Mouse (Mus musculus) layer of hippocampus, postnatal 14 days (tissue): ENCODE measurements around the gene Polk. TPM values are rescaled to one million over a fixed set of nuclear protein-coding genes. Genes with fewer than 3 reads are reported as not detected.

Experiments used
- DNase-seq, 2 experiments: peaks; one replicate each; pipeline ENCODE4 v3.0.0; 2021 to 2022; ENCODE audit warnings: low spot score in 2 of 2, mixed read lengths in 1 of 2
- total RNA-seq, 2 experiments: library from RNA; stranded (reverse); gene quantifications; 2 replicates each; pipeline ENCODE4 v1.2.3; 2021

Polk gene
- total RNA-seq, 2 experiments from 2014 or later = 10.4 to 11.4 TPM

DNA sequence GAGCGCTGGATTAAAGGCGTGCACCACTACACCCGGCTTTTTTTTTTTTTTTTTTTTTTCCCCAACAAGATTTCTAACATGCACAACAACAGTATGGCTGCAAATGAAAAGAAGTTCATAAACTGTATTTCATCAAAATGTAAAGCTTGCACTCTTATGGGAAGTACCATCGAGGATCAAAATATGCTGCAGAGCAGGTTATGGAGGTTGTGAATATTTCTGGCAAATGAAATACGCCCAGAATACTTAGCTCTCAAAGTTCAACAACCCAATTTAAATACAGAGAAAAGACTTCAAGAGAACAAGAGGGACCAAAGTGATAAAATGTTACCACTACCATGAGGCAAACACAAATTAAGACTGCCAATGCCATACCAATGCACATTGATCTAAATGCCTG, 73.7 kb downstream of the Polk start:
- no peak for DNase-seq

DNA sequence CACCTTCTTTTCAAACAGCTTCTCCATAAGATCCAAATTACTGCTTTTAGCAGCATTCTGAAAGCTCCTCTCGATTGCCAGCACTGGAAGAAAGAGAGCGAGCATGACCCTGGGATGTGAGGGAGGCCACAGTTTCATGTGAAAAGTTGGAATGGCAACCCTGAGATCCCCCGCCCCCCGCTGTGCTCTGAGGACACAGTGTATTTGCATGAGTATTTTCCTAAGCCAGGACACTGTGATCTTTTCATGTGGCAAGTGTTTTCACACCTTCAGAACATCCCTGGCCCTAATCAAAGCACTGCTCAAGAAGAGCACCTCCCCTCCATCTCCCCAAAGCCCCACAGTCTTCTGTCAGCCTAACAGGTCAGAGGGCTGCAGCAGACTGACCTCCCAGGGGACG, 77.1 kb downstream of the Polk start:
- no peak for DNase-seq

DNA sequence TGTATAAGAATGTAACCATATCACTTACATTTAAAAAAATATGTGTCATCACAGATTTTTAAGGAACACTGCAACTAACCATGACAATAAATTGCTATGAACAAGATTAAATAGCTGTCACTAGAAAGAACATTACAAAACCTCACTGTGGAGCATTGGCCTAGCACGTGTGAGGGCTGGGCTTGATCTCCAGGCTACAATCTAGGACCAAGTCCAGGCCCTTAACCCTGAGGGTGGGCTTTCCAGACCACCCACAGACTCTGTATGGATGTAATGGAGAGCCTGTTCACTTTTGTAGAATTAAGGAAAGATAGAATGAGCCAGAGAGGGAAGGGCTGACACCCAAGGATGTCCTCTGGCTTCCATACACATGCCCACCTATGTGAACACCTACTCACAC, 79.7 kb downstream of the Polk start:
- DNase-seq = no peak

DNA sequence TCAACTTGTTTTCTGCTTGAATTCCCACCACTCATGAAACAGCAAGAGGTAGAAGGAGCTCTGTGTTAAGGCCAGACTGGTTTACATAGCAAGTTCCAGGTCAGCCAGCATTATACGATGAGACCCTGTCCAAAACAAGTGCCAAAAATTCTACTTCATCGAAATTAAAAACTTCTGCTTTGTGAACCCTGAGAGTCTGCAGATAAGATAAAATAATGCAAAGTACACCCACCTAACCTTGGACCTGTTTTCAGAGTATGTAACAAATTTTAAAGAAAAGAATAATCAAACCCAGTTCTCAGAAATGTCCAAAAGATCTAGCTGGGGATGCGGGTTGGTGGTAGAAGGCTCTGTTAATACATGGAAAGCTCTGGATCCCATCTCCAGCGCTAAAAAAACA, 83.8 kb downstream of the Polk start:
- DNase-seq = no peak

DNA sequence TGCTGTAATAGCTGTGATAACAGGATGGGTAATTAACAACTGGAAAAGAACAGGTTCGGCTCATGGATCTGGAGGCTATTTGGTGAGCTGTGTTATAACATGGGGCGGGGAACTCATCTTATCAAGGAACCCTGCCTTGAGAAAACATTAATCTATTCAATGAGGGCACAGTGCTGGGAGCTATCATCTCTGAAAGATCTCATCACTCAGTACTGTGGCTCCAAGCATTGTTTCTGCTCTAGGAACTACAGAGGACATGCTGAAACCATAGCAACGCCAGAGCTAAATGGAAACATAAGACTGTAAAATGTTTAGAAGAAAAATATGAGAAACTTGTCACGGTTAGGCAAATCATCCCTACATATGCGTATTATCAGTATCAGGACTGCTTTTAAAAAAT, 84.4 kb downstream of the Polk start:
- no peak for DNase-seq

DNA sequence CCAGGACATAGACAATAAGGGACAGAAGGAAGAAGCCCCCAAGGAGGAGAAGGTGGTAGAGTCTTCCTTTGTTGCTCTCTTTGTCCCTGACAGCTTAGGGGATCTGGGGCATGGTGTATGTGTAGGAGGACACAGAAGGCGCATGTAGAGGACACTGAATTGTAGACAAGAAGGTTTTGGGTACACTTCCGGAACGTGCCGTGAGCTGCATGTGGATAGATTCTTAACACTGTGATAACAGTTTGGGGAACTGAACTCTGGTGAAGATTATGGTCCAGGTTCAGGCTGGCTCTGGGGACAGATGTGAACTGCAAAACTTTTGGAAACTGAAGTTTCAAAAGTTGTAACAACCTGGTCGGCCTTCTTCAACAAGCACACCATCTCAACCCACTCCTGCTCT, 84.8 kb downstream of the Polk start:
- DNase-seq = no peak

DNA sequence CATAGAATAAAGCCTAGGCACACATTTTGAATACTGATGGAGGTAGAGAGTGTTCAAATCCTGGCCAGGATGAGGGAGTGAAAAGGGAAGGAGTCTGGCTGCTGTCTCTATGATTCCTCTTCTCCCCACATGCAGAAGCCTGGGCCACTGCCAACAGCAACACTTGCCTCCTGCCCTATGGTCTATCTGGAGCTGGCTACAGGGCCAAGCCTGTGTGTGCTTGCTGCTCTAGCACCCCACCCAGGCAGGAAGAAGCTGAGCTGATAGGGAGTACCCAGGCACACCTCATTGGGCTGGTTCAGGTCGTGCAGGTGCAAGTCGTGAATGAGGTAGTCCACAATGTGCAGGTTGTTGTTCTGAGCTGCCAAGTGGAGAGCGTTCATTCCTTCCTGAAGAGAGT, 88.1 kb downstream of the Polk start:
- no peak for DNase-seq

DNA sequence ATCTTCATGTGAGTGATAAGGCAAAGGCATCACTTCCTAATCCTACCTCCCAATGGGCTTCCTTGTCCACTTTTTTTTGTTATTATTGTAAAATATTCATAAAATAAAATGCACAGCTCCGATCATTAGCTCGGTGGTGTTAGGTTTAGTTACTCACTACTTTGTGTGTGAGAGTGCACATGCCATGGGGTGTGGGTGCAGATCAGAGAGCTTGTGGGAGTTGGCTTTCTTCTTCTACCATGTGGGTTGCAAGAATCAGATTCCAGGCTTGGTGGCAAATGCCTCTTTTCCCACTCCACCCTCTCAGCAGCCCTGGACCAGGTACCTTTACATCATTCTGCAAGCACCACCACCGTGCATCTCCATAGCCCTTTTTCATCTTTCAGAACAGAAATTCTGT, 89.8 kb downstream of the Polk start:
- DNase-seq = no peak

DNA sequence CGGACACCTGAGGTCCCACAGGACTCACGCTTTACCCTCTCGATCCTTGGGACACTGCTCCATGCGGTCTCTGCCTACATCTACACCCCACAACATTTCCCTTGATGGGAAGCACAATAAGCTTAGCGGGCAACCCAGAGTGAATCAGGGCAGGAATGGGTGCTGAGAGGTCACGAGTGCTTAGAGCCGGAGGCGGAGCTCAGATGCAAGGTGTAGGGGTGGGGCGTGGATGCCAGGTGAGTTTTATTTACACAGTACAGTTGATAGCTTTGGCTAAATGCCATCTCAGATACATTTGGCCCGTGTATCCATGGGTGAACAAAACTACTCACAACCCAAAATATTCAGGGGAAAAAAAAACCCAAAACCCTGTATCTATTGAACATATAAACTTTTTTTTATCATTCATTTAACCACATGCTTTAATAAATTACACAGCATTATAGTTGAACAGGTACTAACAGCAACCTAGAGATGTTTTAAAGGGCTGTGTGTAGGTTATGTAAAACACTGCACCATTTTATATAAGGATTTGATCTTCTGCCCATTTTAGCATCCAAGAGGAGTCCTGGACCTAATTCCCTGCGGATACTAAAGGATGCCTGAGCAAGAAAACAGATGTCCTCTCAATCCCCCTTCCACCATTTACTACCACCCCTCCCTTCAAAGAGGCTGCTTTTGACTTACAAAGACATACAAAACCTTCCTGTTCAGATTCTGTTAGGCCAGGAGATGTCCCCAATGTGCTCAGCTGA, 90.8 kb downstream of the Polk start:
- DNase-seq = no peak

DNA sequence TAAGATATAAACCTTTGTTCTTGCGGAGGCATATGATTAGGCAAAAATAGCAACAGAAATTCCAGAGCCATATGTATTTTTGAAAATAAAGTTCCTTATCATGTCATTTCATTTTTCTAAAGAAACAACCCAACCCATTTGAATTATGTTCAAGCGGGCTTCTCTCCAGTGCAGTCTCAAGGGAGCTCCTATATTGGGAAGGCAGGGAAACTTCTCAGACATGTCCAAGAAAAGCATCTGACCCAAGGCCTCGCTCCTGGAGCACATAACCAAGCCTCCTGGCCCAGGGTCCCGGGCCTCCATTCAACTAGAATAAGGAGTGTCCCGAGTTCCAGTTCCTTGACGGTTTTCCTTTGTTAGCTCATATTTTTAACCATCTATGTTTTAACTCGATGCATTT, 91.5 kb downstream of the Polk start:
- DNase-seq = no peak

DNA sequence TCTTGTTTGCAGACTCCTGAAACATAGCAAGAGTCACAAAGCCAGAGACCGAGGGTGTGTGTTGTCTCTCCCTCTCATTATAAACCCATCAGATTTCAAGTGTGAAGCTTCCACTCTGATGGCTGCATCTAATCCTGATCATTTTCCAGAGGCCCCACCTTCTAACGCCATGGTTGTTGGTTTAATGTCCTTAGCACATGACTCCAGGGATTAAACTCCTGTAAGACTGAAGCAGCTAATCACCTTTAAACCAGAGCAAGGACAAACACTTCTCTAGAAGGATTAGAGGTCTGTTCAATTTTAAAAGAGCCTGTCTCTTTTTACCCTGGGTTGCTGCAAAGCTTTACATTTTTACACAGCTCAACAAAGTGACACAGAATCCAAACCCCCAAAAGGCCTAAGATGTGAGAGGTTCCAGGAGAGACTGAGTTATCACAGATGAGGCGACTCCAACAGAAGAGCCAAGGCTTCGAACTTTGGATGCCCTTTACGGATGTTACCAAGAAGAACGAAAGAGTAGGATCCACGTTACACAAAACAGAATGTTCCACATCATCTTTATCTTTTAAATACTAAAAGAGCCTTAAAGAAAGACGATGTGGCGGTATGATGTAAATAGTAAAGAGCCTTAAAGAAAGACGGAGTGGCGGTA, 92.0 kb downstream of the Polk start:
- no peak for DNase-seq

DNA sequence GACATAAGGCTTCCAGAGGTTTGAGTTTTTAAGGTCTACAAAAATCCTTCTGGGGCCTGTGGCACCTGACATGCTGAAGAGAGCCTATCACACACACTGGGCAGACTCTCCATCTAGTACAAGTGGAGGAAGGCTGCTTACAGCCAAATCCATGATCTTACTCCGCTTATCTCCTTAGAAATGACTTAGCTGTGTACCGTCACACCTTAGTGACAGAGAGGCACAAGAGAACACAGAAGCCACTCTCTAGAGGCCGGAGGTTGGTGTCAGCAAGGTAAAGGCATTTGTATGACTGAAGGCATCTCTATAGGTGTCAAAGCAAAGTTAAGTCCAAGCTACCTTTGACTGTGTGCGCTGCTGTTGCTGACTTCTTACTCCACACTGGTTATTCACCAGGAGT, 101.9 kb downstream of the Polk start:
- no peak for DNase-seq

DNA sequence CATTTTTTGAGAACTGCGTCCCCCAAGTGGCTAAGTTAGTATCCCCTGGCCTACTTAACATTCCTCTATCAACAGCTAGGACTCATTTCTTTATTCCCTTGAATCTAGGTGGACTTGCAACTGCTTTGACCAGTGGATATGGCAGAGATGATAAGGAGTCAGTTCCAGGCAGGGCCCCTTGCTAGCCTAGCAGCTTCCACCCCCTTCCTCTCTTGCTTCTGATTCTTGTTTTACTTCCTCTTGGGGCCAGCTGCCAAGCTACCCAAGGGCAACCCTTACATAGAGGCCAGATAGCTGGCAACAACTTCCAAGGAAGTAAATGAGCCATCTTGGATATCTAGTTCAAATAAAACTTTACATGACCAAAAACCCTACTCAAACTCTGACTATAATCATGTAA, 105.5 kb downstream of the Polk start:
- DNase-seq = no peak

DNA sequence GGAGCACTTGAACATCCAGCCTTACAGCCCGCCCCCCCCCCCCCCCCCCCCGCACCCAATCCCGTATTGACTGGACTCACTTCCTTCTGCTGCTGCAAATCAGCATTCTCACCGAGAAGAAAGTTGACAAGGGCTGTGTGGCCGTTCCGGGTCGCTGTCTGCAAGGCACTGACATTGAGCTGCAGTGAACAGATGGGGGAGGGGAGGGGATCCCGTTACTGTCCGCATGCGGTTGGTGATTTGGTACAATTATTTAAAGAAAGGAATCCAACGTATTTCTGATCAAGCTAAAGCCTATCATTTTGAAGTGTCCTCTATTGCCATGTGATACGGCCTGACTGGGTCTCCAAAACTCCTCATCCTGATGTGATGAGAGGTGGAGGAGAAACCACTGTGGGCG, 106.6 kb downstream of the Polk start:
- peak in 1 of 2 experiments; percentile 18 for DNase-seq

DNA sequence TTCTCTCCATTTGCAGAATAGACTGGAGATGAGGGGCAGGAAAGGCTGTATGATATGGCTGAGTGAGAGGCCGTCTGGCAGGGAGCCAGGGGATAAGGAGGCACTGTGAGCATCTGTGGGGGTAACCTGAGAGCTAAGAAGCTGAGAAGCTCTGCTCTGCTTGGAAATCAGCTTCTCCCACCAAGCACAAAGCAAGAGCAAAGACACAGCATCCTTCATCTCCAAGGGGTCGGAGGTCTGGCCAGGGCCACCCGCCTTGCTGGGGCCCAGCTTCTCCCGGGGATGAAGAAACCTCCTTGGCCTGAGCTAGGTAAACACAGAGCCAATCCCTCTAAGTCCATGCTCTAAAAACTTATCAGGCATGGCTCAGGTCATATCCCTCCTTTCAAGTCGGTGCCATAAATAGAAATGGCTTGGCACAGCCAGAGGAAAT, 107.5 kb downstream of the Polk start:
- no peak for DNase-seq

DNA sequence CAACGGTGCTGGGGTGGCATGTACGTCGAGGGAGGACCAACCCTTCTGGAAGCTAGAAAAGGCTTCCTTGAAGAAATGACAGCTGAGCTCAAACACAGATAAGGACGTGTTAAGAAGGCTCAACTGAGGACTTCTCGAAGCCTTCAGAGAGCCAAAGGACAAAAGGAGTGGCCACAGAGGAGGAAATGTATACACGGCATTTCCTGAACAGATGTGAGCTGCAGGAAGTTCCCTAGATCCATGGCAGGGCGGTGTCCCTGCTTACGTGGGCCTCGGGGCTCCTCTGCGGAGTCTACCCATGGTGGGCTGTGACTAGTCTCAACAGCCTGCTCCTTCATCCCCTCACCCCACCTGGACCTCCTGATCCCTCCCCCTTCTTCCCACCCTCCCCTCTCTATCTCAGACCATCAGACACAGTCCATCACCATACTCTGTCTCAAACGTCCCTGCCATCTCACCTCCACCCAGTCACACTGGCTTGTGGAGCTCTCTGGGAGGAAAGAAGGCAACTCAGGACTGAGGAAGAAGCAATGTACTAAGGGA, 108.7 kb downstream of the Polk start:
- DNase-seq = no peak

DNA sequence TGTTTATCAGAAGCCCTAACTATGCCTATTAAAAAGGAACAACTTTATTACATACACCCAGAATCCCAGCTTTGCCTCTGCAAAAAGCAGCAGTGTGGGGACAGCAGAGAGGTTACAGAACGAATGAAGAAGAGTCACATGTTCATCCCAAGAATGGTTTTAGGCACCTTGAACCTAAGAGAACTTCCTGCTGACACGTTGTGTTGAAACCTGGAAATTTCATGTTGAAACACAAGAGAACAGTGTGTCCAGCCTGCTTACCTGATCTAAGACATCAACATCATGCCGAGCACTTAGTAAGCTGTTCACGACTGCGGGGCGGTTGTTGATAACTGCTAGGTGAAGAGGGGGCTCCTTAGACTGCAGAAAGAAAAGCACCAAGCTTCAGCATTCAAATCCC, 109.3 kb downstream of the Polk start:
- no peak for DNase-seq

DNA sequence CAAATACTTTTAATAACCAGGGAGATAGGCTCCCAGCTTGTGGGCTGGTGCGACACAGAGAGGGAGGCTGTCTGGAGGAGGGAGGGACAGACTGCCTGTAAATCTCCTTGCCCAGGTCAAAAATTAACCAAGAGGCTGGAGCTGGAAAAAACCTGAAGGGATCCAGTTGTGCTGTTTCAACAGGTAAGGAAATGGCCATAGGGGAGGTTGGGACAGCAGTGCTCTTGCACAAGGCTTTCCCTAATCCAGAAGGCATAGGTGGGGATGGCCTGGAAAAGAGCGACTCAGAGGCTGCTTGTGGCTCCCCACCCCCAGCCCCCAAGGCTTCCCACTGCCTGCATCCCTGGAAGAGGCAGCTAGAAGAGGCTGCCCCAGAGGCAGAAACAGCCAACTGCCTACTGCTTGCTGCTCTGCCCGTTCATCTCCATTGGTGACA, 110.0 kb downstream of the Polk start:
- DNase-seq = no peak

DNA sequence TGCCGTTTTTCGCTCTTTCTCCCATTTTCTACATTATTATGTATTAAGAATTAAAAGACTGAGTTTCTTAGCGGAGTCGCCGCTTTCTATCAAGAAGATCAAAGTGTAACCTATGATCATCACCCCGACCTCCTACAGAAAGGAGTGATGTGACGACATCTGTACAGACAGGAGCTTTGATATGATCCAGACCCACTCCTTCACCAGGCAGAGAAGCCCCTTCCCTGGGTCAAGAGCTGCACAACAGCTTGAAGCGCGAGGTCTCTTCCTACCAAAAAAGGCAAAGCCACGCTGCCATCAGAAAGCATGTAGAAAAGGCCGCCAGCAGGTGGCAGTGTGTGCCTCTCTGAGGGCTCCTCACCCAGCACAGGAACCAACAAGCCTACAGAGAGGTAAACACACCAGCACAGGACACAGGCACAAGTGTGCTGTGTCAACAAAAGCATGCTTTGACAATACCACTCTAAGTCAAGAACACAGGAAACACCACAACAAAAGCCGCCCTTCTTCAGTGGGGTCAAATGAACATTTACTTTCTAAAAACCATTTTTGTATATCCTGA, 110.7 kb downstream of the Polk start:
- DNase-seq = peak; percentile 84 to 91
